Mouse (Mus musculus): ENCODE data around the gene Otud7a. TPM values are rescaled to one million over a fixed set of nuclear protein-coding genes. Genes with fewer than 3 reads are reported as not detected.

Otud7a gene
- polyA plus RNA-seq, 1 experiment: 52.1 TPM

- TF ChIP-seq POLR2A (IDR thresholded peaks at IDR 0.05; ENCODE audit: extremely low read depth, insufficient read depth, low read length) (no peak), CTCF (IDR thresholded peaks at IDR 0.05; ENCODE audit: extremely low read depth, insufficient read depth, low read length) (no peak)
- no peak overlapping the region for H3K4me3 ChIP-seq (ENCODE audit: insufficient read depth, low read length)
- H3K4me1 ChIP-seq (ENCODE audit: control insufficient read depth, insufficient read depth, low read length): no peaks in the 10 kb centered on the region
- H3K27ac ChIP-seq (ENCODE audit: insufficient read depth, low read length): no peak overlapping the region
Measured at GRCm38 (mm10) chr7:63540293-63540692, 95.7 kb downstream of the Otud7a start.

- Histone ChIP-seq H3K27ac (ENCODE audit: insufficient read depth, low read length) (0 out of 2 replicates have a peak overlapping the region, but pooled peaks have one; percentile 28), H3K4me1 (ENCODE audit: control insufficient read depth, insufficient read depth, low read length) (peaks cover 9% of the 10 kb centered on the region)
- no peak for TF ChIP-seq CTCF (IDR thresholded peaks at IDR 0.05; ENCODE audit: extremely low read depth, insufficient read depth, low read length)
- no peak for TF ChIP-seq POLR2A (IDR thresholded peaks at IDR 0.05; ENCODE audit: extremely low read depth, insufficient read depth, low read length)
Measured at GRCm38 (mm10) chr7:63554457-63554856, 109.9 kb downstream of the Otud7a start.

GRCm38 (mm10) chr7:63556324-63556723, 111.8 kb downstream of the Otud7a start:
- Histone ChIP-seq H3K27ac (ENCODE audit: insufficient read depth, low read length) (no peak overlapping the region), H3K4me3 (ENCODE audit: insufficient read depth, low read length) (no peak overlapping the region), H3K4me1 (ENCODE audit: control insufficient read depth, insufficient read depth, low read length) (peaks cover 9% of the 10 kb centered on the region)
- TF ChIP-seq CTCF (IDR thresholded peaks at IDR 0.05; ENCODE audit: extremely low read depth, insufficient read depth, low read length): no peak
- TF ChIP-seq POLR2A (IDR thresholded peaks at IDR 0.05; ENCODE audit: extremely low read depth, insufficient read depth, low read length): no peak

More at GRCm38 (mm10) chr7:63554457-63554856, 109.9 kb downstream of the Otud7a start:
- no peak overlapping the region for H3K4me3 ChIP-seq (ENCODE audit: insufficient read depth, low read length)

- H3K4me3 ChIP-seq (ENCODE audit: insufficient read depth, low read length): no peak overlapping the region
- H3K27ac ChIP-seq (ENCODE audit: insufficient read depth, low read length): no peak overlapping the region
- peaks cover 7% of the 10 kb centered on the region for H3K4me1 ChIP-seq (ENCODE audit: control insufficient read depth, insufficient read depth, low read length)
- no peak for TF ChIP-seq POLR2A (IDR thresholded peaks at IDR 0.05; ENCODE audit: extremely low read depth, insufficient read depth, low read length)
- no peak for TF ChIP-seq CTCF (IDR thresholded peaks at IDR 0.05; ENCODE audit: extremely low read depth, insufficient read depth, low read length)
Measured at GRCm38 (mm10) chr7:63558918-63559317, 114.4 kb downstream of the Otud7a start.

GRCm38 (mm10) chr7:63559679-63560078, 115.1 kb downstream of the Otud7a start:
- TF ChIP-seq POLR2A (IDR thresholded peaks at IDR 0.05; ENCODE audit: extremely low read depth, insufficient read depth, low read length) (no peak), CTCF (IDR thresholded peaks at IDR 0.05; ENCODE audit: extremely low read depth, insufficient read depth, low read length) (no peak)
- no peak overlapping the region for H3K27ac ChIP-seq (ENCODE audit: insufficient read depth, low read length)
- H3K4me3 ChIP-seq (ENCODE audit: insufficient read depth, low read length): no peak overlapping the region
- H3K4me1 ChIP-seq (ENCODE audit: control insufficient read depth, insufficient read depth, low read length): peaks cover 6% of the 10 kb centered on the region

GRCm38 (mm10) chr7:63583310-63583709, 138.8 kb downstream of the Otud7a start:
- Histone ChIP-seq H3K4me3 (ENCODE audit: insufficient read depth, low read length) (no peak overlapping the region), H3K4me1 (ENCODE audit: control insufficient read depth, insufficient read depth, low read length) (peaks cover 4% of the 10 kb centered on the region), H3K27ac (ENCODE audit: insufficient read depth, low read length) (no peak overlapping the region)
- TF ChIP-seq CTCF (IDR thresholded peaks at IDR 0.05; ENCODE audit: extremely low read depth, insufficient read depth, low read length) (no peak), POLR2A (IDR thresholded peaks at IDR 0.05; ENCODE audit: extremely low read depth, insufficient read depth, low read length) (no peak)

- TF ChIP-seq POLR2A (IDR thresholded peaks at IDR 0.05; ENCODE audit: extremely low read depth, insufficient read depth, low read length) (no peak), CTCF (IDR thresholded peaks at IDR 0.05; ENCODE audit: extremely low read depth, insufficient read depth, low read length) (peak; percentile 54)
- no peak overlapping the region for H3K27ac ChIP-seq (ENCODE audit: insufficient read depth, low read length)
Measured at GRCm38 (mm10) chr7:63586184-63586870, 141.8 kb downstream of the Otud7a start.

GRCm38 (mm10) chr7:63590305-63590704, 145.8 kb downstream of the Otud7a start:
- H3K4me3 ChIP-seq (ENCODE audit: insufficient read depth, low read length): no peak overlapping the region
- H3K4me1 ChIP-seq (ENCODE audit: control insufficient read depth, insufficient read depth, low read length): peaks cover 13% of the 10 kb centered on the region
- no peak overlapping the region for H3K27ac ChIP-seq (ENCODE audit: insufficient read depth, low read length)
- TF ChIP-seq CTCF (IDR thresholded peaks at IDR 0.05; ENCODE audit: extremely low read depth, insufficient read depth, low read length): peak; percentile 34; the same call in 1 of the 2 replicates
- TF ChIP-seq POLR2A (IDR thresholded peaks at IDR 0.05; ENCODE audit: extremely low read depth, insufficient read depth, low read length): no peak

More at GRCm38 (mm10) chr7:63586184-63586870, 141.8 kb downstream of the Otud7a start:
- no peak overlapping the region for H3K4me3 ChIP-seq (ENCODE audit: insufficient read depth, low read length)
- peaks cover 10% of the 10 kb centered on the region for H3K4me1 ChIP-seq (ENCODE audit: control insufficient read depth, insufficient read depth, low read length)

- Histone ChIP-seq H3K27ac (ENCODE audit: insufficient read depth, low read length) (no peak overlapping the region), H3K4me1 (ENCODE audit: control insufficient read depth, insufficient read depth, low read length) (peaks cover 10% of the 10 kb centered on the region; the same call in 1 of the 2 replicates), H3K4me3 (ENCODE audit: insufficient read depth, low read length) (no peak overlapping the region)
- TF ChIP-seq CTCF (IDR thresholded peaks at IDR 0.05; ENCODE audit: extremely low read depth, insufficient read depth, low read length) (no peak), POLR2A (IDR thresholded peaks at IDR 0.05; ENCODE audit: extremely low read depth, insufficient read depth, low read length) (no peak)
Measured at GRCm38 (mm10) chr7:63591322-63591721, 146.8 kb downstream of the Otud7a start.

GRCm38 (mm10) chr7:63592061-63592460, 147.5 kb downstream of the Otud7a start:
- peaks cover 10% of the 10 kb centered on the region; the same call in 1 of the 2 replicates for H3K4me1 ChIP-seq (ENCODE audit: control insufficient read depth, insufficient read depth, low read length)
- H3K27ac ChIP-seq (ENCODE audit: insufficient read depth, low read length): no peak overlapping the region
- TF ChIP-seq CTCF (IDR thresholded peaks at IDR 0.05; ENCODE audit: extremely low read depth, insufficient read depth, low read length) (no peak), POLR2A (IDR thresholded peaks at IDR 0.05; ENCODE audit: extremely low read depth, insufficient read depth, low read length) (no peak)
- no peak overlapping the region for H3K4me3 ChIP-seq (ENCODE audit: insufficient read depth, low read length)
